Mouse (Mus musculus): Measurements from ENCODE around the gene Phf21a. TPM values are rescaled to one million over a fixed set of nuclear protein-coding genes. Genes with fewer than 3 reads are reported as not detected.
A peak's percentile ranks its signal among the peaks of the same experiment; 100 is the strongest.

Gene Phf21a
- polyA plus RNA-seq, 1 experiment from 2014 or later = 40.4 TPM

- Histone ChIP-seq H3K4me2 (replicated peaks) (no peak overlapping the region), H3K27me3 (no peaks in the 10 kb centered on the region), H3K36me3 (peaks cover 75% of the 10 kb centered on the region), H3K4me3 (no peak overlapping the region), H3K9me3 (replicated peaks) (no peaks in the 10 kb centered on the region), H3K9ac (no peak overlapping the region), H3K4me1 (no peaks in the 10 kb centered on the region), H3K27ac (no peak overlapping the region)
- no peak for ATAC-seq (ENCODE audit: low FRiP score)
- 85% methylated on average over 8 of the region's 8 CpGs for WGBS
Observed at GRCm38 (mm10) chr2:92361795-92362194, 268.9 kb downstream of the Phf21a start.

GRCm38 (mm10) chr2:92362571-92363228 lies 269.8 kb downstream of the Phf21a start:
- WGBS = 90% methylated on average over 6 of the region's 6 CpGs
- no peak overlapping the region for H3K27ac ChIP-seq
- no peaks in the 10 kb centered on the region for H3K4me1 ChIP-seq
- no peak for ATAC-seq (ENCODE audit: low FRiP score)
- H3K27me3 ChIP-seq = no peaks in the 10 kb centered on the region
- no peak overlapping the region for H3K9ac ChIP-seq
- no peak overlapping the region for H3K4me3 ChIP-seq
- H3K9me3 ChIP-seq (replicated peaks) = no peaks in the 10 kb centered on the region
- H3K36me3 ChIP-seq = peaks cover 67% of the 10 kb centered on the region
- no peak overlapping the region for H3K4me2 ChIP-seq (replicated peaks)

GRCm38 (mm10) chr2:92364086-92364485 lies 271.2 kb downstream of the Phf21a start:
- 94% methylated on average over 4 of the region's 4 CpGs for WGBS
- Histone ChIP-seq H3K36me3 (peaks cover 53% of the 10 kb centered on the region), H3K27me3 (peaks cover 5% of the 10 kb centered on the region), H3K4me1 (no peaks in the 10 kb centered on the region), H3K9me3 (replicated peaks) (no peaks in the 10 kb centered on the region), H3K4me3 (no peak overlapping the region), H3K27ac (no peak overlapping the region), H3K9ac (no peak overlapping the region), H3K4me2 (replicated peaks) (no peak overlapping the region)
- ATAC-seq (ENCODE audit: low FRiP score) = no peak

GRCm38 (mm10) chr2:92365568-92365967 lies 272.7 kb downstream of the Phf21a start:
- Histone ChIP-seq H3K27me3 (peaks cover 20% of the 10 kb centered on the region), H3K4me1 (peaks cover 5% of the 10 kb centered on the region), H3K9ac (no peak overlapping the region), H3K27ac (no peak overlapping the region), H3K36me3 (peaks cover 38% of the 10 kb centered on the region), H3K4me2 (replicated peaks) (no peak overlapping the region), H3K9me3 (replicated peaks) (no peaks in the 10 kb centered on the region), H3K4me3 (no peak overlapping the region)
- ATAC-seq (ENCODE audit: low FRiP score) = no peak
- 91% methylated on average over 10 of the region's 10 CpGs for WGBS

- Histone ChIP-seq H3K36me3 (peaks cover 29% of the 10 kb centered on the region), H3K27me3 (peaks cover 32% of the 10 kb centered on the region), H3K4me2 (replicated peaks) (no peak overlapping the region), H3K9ac (no peak overlapping the region), H3K27ac (no peak overlapping the region), H3K4me1 (peaks cover 25% of the 10 kb centered on the region), H3K4me3 (no peak overlapping the region), H3K9me3 (replicated peaks) (no peaks in the 10 kb centered on the region)
- WGBS = 49% methylated on average over 20 of the region's 20 CpGs
- no peak for ATAC-seq (ENCODE audit: low FRiP score)
Observed at GRCm38 (mm10) chr2:92367383-92368029, 274.6 kb downstream of the Phf21a start.

- Histone ChIP-seq H3K27me3 (peaks cover 32% of the 10 kb centered on the region), H3K27ac (no peak overlapping the region), H3K36me3 (peaks cover 12% of the 10 kb centered on the region; the same call in 1 of the 2 replicates), H3K4me3 (peak overlapping the region; percentile 34), H3K4me2 (replicated peaks) (peak overlapping the region; percentile 69), H3K9ac (peak overlapping the region; percentile 59), H3K4me1 (peaks cover 44% of the 10 kb centered on the region), H3K9me3 (replicated peaks) (no peaks in the 10 kb centered on the region)
- ATAC-seq (ENCODE audit: low FRiP score) = no peak
- 12% methylated on average over 18 of the region's 19 CpGs for WGBS
Observed at GRCm38 (mm10) chr2:92370375-92370774, 277.5 kb downstream of the Phf21a start.

- ATAC-seq (ENCODE audit: low FRiP score) = no peak
- Histone ChIP-seq H3K4me3 (peak overlapping the region; percentile 34), H3K9me3 (replicated peaks) (no peaks in the 10 kb centered on the region), H3K36me3 (peaks cover 6% of the 10 kb centered on the region; the same call in 1 of the 2 replicates), H3K4me2 (replicated peaks) (peak overlapping the region; percentile 69), H3K9ac (peak overlapping the region; percentile 59), H3K27me3 (peaks cover 32% of the 10 kb centered on the region), H3K27ac (peak overlapping the region; percentile 7; the same call in 1 of the 2 replicates), H3K4me1 (peaks cover 49% of the 10 kb centered on the region)
- 3% methylated on average over 45 of the region's 45 CpGs for WGBS
Observed at GRCm38 (mm10) chr2:92370821-92371805, 278.2 kb downstream of the Phf21a start.

GRCm38 (mm10) chr2:92371971-92372690 lies 279.2 kb downstream of the Phf21a start:
- no peak overlapping the region for H3K4me3 ChIP-seq
- H3K9ac ChIP-seq = no peak overlapping the region
- H3K36me3 ChIP-seq = peaks cover under 1% of the 10 kb centered on the region; the same call in 1 of the 2 replicates
- no peak for ATAC-seq (ENCODE audit: low FRiP score)
- H3K27ac ChIP-seq = no peak overlapping the region
- no peak overlapping the region for H3K4me2 ChIP-seq (replicated peaks)
- WGBS = 10% methylated on average over 10 of the region's 10 CpGs
- H3K4me1 ChIP-seq = peaks cover 53% of the 10 kb centered on the region
- H3K27me3 ChIP-seq = peaks cover 32% of the 10 kb centered on the region
- H3K9me3 ChIP-seq (replicated peaks) = no peaks in the 10 kb centered on the region

- 43% methylated on average over 9 of the region's 9 CpGs for WGBS
- Histone ChIP-seq H3K36me3 (peaks cover 8% of the 10 kb centered on the region), H3K27ac (0 out of 2 replicates have a peak overlapping the region, but pooled peaks have one; percentile 23), H3K4me2 (replicated peaks) (no peak overlapping the region), H3K9ac (no peak overlapping the region), H3K4me1 (peaks cover 53% of the 10 kb centered on the region), H3K9me3 (replicated peaks) (no peaks in the 10 kb centered on the region), H3K27me3 (peaks cover 32% of the 10 kb centered on the region), H3K4me3 (no peak overlapping the region)
- no peak for ATAC-seq (ENCODE audit: low FRiP score)
Observed at GRCm38 (mm10) chr2:92372767-92373436, 280.0 kb downstream of the Phf21a start.

- ATAC-seq (ENCODE audit: low FRiP score) = no peak
- no peak overlapping the region for H3K9ac ChIP-seq
- H3K36me3 ChIP-seq = peaks cover 12% of the 10 kb centered on the region
- peaks cover 53% of the 10 kb centered on the region for H3K4me1 ChIP-seq
- H3K9me3 ChIP-seq (replicated peaks) = no peaks in the 10 kb centered on the region
- no peak overlapping the region for H3K4me3 ChIP-seq
- 86% methylated on average over 11 of the region's 11 CpGs for WGBS
- H3K27ac ChIP-seq = no peak overlapping the region
- peaks cover 32% of the 10 kb centered on the region for H3K27me3 ChIP-seq
- no peak overlapping the region for H3K4me2 ChIP-seq (replicated peaks)
Observed at GRCm38 (mm10) chr2:92373437-92373813, 280.5 kb downstream of the Phf21a start.

- Histone ChIP-seq H3K4me3 (peak within 1 kb of the TSS; percentile 83), H3K36me3 (peaks cover 23% of the 10 kb centered on the region), H3K4me1 (peaks cover 53% of the 10 kb centered on the region), H3K9ac (peak within 1 kb of the TSS; percentile 82), H3K4me2 (replicated peaks) (peak within 1 kb of the TSS; percentile 95), H3K27ac (peak within 1 kb of the TSS; percentile 87), H3K27me3 (peaks cover 22% of the 10 kb centered on the region), H3K9me3 (replicated peaks) (no peaks in the 10 kb centered on the region)
- 5% methylated on average over 16 of the region's 16 CpGs for WGBS
- no peak for ATAC-seq (ENCODE audit: low FRiP score)
Observed at GRCm38 (mm10) chr2:92374514-92374913, 281.6 kb downstream of the Phf21a start, which contains the start of the genes Pex16 and Large2. Gene Pex16, plus strand, starts transcription at chr2:92374676. Gene Large2, minus strand, starts transcription at chr2:92374869.

All from hindbrain, embryonic 12.5 days (tissue).